Mouse (Mus musculus): ENCODE measurements around the gene Slc44a5.

DNA sequence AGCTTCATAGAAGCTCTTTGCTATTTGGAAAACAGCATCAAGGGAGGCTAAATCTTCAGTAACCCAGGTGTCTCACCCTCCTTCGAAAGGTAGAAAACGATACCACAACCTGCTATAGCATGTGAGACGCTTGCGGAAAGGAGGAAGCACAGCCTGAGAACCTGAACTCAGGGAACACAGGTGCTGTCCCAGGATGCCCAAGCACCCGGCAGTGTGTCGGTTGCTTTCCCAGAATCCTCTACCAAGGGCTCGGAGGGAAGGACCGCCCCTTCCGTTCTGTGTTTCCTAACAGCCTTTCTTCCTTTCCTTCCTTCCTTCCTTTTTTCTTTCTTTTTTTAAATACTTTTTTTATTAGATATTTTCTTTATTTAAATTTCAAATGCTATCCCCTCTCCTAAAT lies 326.8 kb downstream of the Slc44a5 start:
- TF ChIP-seq CTCF (IDR thresholded peaks at IDR 0.05; ENCODE audit: low read depth, low read length) (no peak), POLR2A (IDR thresholded peaks at IDR 0.05; ENCODE audit: extremely low read depth, insufficient read depth, low read length) (no peak)
